Mouse (Mus musculus) forelimb bud, embryonic 11.5 days (tissue): ENCODE data around the gene Vhl.
"Not testable (repeated sequence)": the region's sequence is repeated elsewhere in the genome, so short reads cannot be mapped to it uniquely, and the experiment has no call there.

Experiments used
- DNase-seq: peaks from one replicate; pipeline ENCODE4 v3.0.0-alpha.2; 2012; ENCODE audit warnings: low read depth, low spot score

Gene Vhl

DNA sequence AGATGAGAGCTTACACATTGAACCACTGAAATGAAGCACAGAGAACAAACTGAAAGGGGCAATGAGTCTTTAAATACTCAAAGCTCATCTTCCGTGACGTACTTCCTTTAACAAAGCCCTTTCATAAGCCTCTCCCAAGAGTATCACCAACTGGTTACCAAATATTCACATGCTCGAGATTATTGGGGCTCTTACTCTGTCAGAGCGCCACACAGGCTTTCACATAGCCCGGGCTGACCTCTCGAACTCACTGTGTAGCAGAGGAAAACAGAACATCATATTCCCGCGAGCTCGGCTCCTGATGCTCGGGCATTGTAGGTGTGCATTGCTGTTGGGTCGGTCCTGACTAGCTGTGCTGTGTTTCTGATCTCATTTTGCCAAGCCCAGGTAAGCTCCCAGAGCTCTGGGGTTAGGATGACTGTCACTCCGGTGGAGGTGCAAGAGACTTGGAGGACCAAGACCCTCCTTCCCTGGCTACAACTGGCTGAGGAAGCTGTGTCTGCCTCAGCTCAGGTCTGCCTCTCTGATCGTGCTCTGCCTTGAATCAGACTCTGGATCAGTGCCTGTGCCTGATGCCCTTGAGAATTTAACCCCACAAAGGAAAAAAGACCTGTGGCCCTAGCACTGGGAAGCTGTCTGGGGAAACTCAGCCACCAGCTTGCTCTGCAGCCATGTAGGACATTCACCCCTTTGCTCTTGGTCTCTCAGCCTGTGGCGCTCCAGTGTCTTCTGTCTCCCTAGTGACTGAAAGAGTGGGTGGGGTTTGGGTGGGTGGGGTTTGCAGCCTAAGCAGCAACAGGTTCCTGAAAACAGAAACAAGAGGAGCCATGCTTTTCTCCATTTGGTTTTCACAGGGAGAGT, 37.0 kb downstream of the Vhl start:
- DNase-seq: no peak

- DNase-seq: no peak
Observed at GRCm38 (mm10) chr6:113661353-113662241, 37.8 kb downstream of the Vhl start.

DNA sequence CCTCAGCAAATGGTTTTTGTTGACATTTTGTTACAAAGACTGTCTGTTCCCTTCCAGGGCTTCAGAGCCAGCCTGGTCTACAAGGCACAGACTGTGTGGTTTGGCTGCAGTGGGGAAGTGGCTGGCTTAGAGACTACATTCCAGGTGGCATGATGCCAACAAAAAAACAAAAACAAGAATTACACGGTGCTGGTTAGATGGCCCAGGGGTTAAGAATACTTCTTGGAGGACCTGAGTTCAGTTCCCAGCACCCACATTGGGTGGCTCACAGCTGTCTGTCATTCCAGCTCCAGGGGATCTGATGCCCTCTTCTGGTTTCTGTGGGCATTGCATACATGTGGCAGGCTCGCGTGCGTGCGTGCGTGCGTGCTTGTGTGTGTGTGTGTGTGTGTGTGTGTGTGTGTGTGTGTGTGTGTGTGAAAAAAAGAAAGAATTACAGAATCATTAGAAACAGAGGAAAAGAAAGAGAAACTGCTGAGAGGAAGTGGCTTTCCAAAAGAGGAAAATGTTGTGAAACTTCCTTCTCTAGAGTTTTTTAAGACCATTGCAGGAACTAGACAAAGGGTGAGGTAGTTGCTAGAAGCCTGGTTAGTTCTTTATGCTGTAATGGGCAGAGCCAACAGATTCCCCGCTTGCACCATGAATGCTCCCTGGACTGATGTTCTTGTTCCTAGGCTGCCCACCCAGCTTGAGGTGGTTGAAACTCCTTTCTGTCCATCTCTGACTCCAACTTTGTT, 39.4 kb downstream of the Vhl start:
- no peak for DNase-seq

GRCm38 (mm10) chr6:113664305-113664704, 40.5 kb downstream of the Vhl start:
- no peak for DNase-seq

- no peak for DNase-seq
Observed at GRCm38 (mm10) chr6:113667611-113668122, 43.9 kb downstream of the Vhl start.

- DNase-seq: peak; percentile 25
Observed at GRCm38 (mm10) chr6:113668287-113669154, 44.8 kb downstream of the Vhl start.

DNA sequence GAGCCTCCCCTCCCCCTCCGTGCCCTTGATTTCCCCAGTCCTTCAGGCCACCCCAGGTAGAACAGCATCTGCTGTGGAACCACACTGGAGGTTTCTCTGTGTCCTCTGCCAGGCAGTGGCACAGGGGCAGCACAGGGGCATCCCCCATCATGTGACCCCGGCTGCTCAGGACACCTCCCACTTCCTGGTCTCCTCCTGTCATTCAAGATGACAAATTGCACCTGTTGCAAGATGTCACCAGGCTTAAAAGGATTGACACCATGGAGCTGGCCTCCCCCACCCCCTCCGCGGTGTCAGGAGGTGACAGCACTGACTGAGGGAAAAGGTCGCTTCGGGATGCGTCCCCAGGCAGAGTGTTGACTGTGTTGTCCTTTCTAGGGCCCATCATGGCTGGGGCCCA, 46.1 kb downstream of the Vhl start:
- no peak for DNase-seq

GRCm38 (mm10) chr6:113672029-113672428, 48.3 kb downstream of the Vhl start:
- DNase-seq: not testable (repeated sequence)

DNA sequence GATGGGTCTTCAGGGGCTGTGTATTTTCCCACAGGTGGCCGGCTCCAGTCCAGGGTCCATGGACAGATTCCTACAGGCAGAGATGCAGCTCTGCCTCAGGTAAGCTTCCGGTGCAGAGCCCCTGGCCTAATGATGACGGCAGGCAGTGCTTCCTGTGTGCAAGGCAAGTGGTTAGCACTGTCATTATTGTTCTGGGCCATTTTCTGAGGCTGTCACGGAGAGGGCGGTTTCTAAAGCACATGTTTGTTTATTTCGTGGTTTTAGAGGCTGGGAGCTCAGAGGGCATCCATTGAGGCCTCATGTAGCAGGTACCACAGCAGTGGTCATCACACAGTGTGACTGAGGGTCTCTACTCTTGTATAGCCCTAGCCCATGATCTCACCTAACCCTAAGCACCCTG, 49.2 kb downstream of the Vhl start:
- DNase-seq: no peak

DNA sequence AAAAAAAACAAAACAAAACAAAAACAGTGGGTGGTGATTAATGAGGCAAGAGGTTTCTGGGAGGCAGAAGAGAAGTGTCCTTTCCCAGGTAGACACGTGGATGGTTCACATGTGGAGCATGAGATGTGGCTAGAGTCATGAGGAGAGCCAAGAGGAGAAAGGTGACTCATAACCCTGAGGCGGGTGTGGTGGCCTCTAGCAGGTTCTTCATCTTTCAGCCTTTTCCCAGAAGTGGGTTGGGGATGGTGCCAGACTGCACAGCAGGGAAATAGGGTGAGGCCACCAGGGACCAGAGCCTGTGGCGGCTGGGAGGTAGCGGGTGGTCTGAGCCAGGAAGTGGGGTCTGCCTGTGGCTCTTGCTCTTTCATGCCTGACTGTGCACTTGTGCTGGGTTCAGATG, 51.5 kb downstream of the Vhl start:
- DNase-seq: no peak

- DNase-seq: no peak
Observed at GRCm38 (mm10) chr6:113675991-113676390, 52.2 kb downstream of the Vhl start.

GRCm38 (mm10) chr6:113677070-113677734, 53.4 kb downstream of the Vhl start:
- DNase-seq: no peak

GRCm38 (mm10) chr6:113678246-113679012, 54.7 kb downstream of the Vhl start:
- DNase-seq: no peak

DNA sequence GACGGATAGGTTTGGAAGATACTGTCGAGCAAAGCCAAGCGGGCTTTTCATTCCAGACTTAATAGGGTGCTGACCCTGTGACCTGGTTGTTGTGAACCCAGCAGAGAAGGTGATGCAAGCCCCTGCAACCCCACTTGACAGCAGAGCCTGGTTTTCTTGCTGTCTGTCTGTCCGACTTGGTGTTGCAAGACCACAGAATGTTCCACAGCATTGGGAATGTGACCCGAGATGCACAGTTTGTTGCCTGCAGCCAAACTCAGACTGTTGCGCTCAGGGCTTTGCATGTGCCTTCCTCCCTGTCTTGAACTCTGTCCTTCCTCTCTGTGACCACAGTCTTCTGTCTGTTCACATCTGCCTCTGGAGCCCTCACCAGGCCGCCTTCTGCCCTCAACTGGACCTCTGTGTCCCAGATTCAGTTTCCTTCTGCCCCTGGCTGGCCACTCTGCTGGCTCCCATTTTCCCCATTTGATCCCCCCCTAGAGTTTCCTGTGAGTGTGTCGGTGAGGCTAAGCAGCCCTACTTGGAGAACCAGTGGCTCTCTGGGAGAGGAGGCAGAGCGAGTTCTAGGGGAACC, 56.3 kb downstream of the Vhl start:
- DNase-seq: no peak
